Mouse (Mus musculus) MEL (cell line): ENCODE data around the gene Slc35g3.

ENCODE experiments used
- BHLHE40 ChIP-seq: IDR thresholded peaks from 2 replicates; pipeline ENCODE4 v1.6.1; 2012; ENCODE audit warnings: low read depth, mild to moderate bottlenecking, inconsistent platforms, low read length, improper control_type of control experiment, borderline replicate concordance
- CTCF ChIP-seq, 3 experiments: IDR thresholded peaks in 2 of 3; conservative IDR thresholded peaks in 1 of 3; 2 replicates each; pipeline ENCODE4 v1.5.1; 2011 to 2012; ENCODE audit warnings: low read length in 3 of 3, low read depth in 2 of 3, mild to moderate bottlenecking in 2 of 3, improper control_type of control experiment in 1 of 3, inconsistent platforms in 1 of 3, mixed read lengths in 1 of 3, moderate library complexity in 1 of 3; ENCODE audit not compliant: control insufficient read depth in 1 of 3, insufficient read depth in 1 of 3, poor library complexity in 1 of 3, severe bottlenecking in 1 of 3
- POLR2A ChIP-seq, 2 experiments: IDR thresholded peaks; 2 replicates each; pipeline ENCODE4 v1.6.1; 2011 to 2012; ENCODE audit warnings: low read length in 2 of 2, mild to moderate bottlenecking in 2 of 2, control low read depth in 1 of 2, improper control_type of control experiment in 1 of 2, low read depth in 1 of 2, moderate library complexity in 1 of 2; ENCODE audit not compliant: control insufficient read depth in 1 of 2, insufficient read depth in 1 of 2, poor library complexity in 1 of 2
- TCF12 ChIP-seq: IDR thresholded peaks from 2 replicates; pipeline ENCODE4 v1.6.1; 2014; ENCODE audit warnings: low read depth, mild to moderate bottlenecking, inconsistent platforms, low read length, improper control_type of control experiment, moderate library complexity
- USF1 ChIP-seq: IDR thresholded peaks from 2 replicates; pipeline ENCODE4 v1.6.1; 2014; ENCODE audit warnings: low read depth, mild to moderate bottlenecking, inconsistent platforms, low read length, improper control_type of control experiment, moderate library complexity
- ZKSCAN1 ChIP-seq: IDR thresholded peaks from 2 replicates; pipeline ENCODE4 v1.6.1; 2012; ENCODE audit warnings: low read depth, mild to moderate bottlenecking, inconsistent platforms, low read length, improper control_type of control experiment, moderate library complexity

GRCm38 (mm10) chr11:69807641-69808040 lies 45.9 kb upstream of the Slc35g3 start:
- no peak for TF ChIP-seq CTCF (IDR thresholded peaks at IDR 0.05 in 2 of 3, conservative IDR thresholded peaks at IDR 0.05 in 1 of 3; ENCODE audit: control insufficient read depth in 1 of 3, insufficient read depth in 1 of 3, low read depth in 2 of 3, low read length in 3 of 3, poor library complexity in 1 of 3, severe bottlenecking in 1 of 3)
- TF ChIP-seq ZKSCAN1 = no peak
- no peak for TF ChIP-seq TCF12
- TF ChIP-seq USF1 = no peak
- TF ChIP-seq BHLHE40 = no peak
- no peak for TF ChIP-seq POLR2A (IDR thresholded peaks at IDR 0.05; ENCODE audit: control insufficient read depth in 1 of 2, insufficient read depth in 1 of 2, low read depth in 1 of 2, low read length in 2 of 2, poor library complexity in 1 of 2)
